Mouse (Mus musculus): Measurements from ENCODE around the gene Spry1. TPM values are rescaled to one million over a fixed set of nuclear protein-coding genes. Genes with fewer than 3 reads are reported as not detected.

Spry1 gene
- polyA plus RNA-seq, 1 experiment, result 54.1 TPM

DNA sequence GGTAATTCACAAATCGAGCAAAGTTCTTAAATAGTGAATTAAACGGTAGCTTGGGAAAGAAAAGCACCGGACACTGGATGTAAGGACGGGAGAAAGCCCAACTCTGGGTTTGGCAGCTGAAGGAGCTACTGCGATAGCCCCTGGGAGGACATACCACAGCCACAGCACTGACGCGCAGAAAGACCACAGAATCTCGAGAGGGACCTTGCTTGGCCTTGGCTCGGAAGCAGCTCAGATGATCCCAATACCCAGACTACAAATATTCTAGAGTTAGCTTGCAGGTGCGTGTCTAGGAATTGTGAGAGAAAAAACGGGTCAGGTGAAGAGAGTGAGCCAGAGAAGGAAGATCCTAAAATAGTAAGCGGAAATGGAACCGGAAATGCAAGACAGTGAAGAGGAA is 8.5 kb downstream of the Spry1 start:
- TF ChIP-seq POLR2A (IDR thresholded peaks at IDR 0.05; ENCODE audit: low read depth, low read length) (no peak), CTCF (IDR thresholded peaks at IDR 0.05; ENCODE audit: borderline replicate concordance, insufficient read depth, low read length) (no peak)
- Histone ChIP-seq H3K4me3 (ENCODE audit: insufficient read depth, low read length) (no peak overlapping the region), H3K4me1 (ENCODE audit: control insufficient read depth, insufficient read depth, low read length) (peaks cover 3% of the 10 kb centered on the region; the same call in 1 of the 2 replicates), H3K27ac (ENCODE audit: insufficient read depth, low read length) (no peak overlapping the region)

DNA sequence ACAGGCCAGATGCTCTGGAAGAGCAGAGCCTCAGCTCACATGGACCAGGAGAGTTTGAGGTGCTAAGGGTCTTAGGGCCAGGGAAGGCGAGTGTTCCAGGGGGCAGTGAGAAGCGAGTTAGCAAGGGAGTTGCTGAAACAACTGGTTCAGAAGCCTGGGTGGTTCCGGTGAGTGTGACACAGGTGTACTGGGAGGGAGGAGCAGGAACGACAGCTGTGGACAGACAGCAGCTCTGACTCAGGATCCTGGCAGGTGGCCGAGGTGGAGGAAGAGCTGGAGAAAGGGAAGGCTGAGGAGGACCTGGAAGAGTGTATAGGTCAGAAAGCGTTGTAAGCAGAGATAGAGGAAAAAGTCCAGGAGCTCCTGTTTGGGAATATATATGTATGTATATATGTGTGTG is 9.5 kb downstream of the Spry1 start:
- Histone ChIP-seq H3K4me3 (ENCODE audit: insufficient read depth, low read length) (no peak overlapping the region), H3K27ac (ENCODE audit: insufficient read depth, low read length) (no peak overlapping the region), H3K4me1 (ENCODE audit: control insufficient read depth, insufficient read depth, low read length) (peaks cover 7% of the 10 kb centered on the region)
- TF ChIP-seq POLR2A (IDR thresholded peaks at IDR 0.05; ENCODE audit: low read depth, low read length) (no peak), CTCF (IDR thresholded peaks at IDR 0.05; ENCODE audit: borderline replicate concordance, insufficient read depth, low read length) (no peak)

DNA sequence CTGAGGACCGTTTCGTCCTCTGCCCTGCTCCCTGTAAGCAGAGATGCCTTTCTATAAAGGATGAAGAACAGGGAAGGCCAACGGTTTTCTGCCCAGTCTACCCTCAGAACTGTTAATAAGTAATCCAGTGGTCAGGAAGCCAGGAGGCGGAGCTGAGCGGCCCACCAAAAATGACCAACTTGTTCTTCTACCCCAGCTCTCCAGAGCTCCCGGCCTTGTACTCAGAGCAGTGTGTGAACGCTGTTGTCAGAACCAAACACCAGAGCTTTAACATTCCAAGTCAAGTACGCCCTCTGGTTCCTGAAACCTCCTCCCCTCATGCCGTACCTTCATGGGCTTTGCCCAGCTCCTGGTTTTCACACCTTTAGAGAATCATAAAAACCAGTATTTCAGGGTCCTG is 12.8 kb downstream of the Spry1 start:
- TF ChIP-seq CTCF (IDR thresholded peaks at IDR 0.05; ENCODE audit: borderline replicate concordance, insufficient read depth, low read length) (no peak), POLR2A (IDR thresholded peaks at IDR 0.05; ENCODE audit: low read depth, low read length) (no peak)
- no peak overlapping the region for H3K4me3 ChIP-seq (ENCODE audit: insufficient read depth, low read length)
- H3K4me1 ChIP-seq (ENCODE audit: control insufficient read depth, insufficient read depth, low read length), result peaks cover 10% of the 10 kb centered on the region
- H3K27ac ChIP-seq (ENCODE audit: insufficient read depth, low read length), result no peak overlapping the region

DNA sequence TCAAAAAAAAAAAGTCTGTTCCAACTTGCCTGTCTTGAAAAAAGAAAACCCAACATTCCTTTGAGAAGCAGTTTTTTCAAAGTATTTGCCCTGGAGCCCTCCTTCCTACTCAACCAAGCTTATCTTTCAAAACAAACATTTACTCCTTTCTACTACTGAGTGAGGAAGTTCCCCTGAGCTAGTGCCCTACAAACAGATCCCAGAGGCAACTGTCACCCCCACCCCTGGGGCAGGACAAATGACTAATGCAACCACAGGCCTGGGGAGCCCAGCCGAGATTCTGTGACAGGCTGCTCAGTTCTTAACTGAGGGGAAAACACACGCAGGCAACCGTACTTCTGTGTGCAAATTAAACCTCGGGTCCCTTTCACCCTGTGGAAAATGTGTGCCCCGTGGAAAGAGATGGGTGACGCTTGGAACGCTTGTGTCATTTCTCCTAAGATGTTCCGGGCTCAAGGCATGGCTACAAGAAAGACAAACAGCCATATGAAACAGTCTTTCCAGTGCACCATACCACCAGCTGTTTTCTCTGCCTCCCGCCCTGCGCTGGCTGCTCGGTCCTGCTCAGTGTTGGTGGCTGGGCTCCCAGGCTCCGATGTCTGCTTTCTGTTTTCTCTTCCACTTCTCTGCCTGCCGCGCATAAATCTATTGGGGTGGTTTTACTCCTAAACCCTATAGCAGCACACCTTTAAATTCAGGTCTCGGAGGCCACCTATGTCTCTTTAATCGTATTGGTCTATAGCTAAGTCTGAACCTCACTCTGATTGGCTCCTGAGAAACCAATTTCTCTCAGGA is 14.4 kb downstream of the Spry1 start:
- Histone ChIP-seq H3K27ac (ENCODE audit: insufficient read depth, low read length) (peak overlapping the region; percentile 53), H3K4me3 (ENCODE audit: insufficient read depth, low read length) (peak overlapping the region; percentile 27), H3K4me1 (ENCODE audit: control insufficient read depth, insufficient read depth, low read length) (peaks cover 10% of the 10 kb centered on the region)
- no peak; the same call in 1 of the 2 replicates for TF ChIP-seq POLR2A (IDR thresholded peaks at IDR 0.05; ENCODE audit: low read depth, low read length)
- no peak for TF ChIP-seq CTCF (IDR thresholded peaks at IDR 0.05; ENCODE audit: borderline replicate concordance, insufficient read depth, low read length)

DNA sequence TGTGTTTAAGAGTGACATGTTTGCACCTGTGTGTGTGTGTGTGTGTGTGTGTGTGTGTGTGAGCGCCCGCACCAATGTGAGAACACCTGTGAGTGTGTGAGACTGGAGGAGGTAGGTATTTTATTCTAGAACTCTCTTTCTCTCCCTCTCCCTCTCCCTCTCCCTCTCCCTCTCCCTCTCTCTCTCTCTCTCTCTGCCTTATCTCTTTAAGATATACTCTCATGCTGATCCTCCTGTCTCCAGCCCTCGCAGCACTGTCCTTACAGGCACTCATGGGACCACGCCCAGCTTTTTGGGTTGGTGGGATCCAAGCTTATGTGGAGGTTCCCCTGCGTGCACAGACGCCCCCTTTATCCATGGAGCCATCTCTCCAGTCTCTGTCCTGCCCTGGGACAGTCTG is 15.0 kb downstream of the Spry1 start:
- Histone ChIP-seq H3K4me3 (ENCODE audit: insufficient read depth, low read length) (no peak overlapping the region), H3K4me1 (ENCODE audit: control insufficient read depth, insufficient read depth, low read length) (peaks cover 10% of the 10 kb centered on the region), H3K27ac (ENCODE audit: insufficient read depth, low read length) (no peak overlapping the region)
- TF ChIP-seq CTCF (IDR thresholded peaks at IDR 0.05; ENCODE audit: borderline replicate concordance, insufficient read depth, low read length), result no peak
- TF ChIP-seq POLR2A (IDR thresholded peaks at IDR 0.05; ENCODE audit: low read depth, low read length), result no peak

DNA sequence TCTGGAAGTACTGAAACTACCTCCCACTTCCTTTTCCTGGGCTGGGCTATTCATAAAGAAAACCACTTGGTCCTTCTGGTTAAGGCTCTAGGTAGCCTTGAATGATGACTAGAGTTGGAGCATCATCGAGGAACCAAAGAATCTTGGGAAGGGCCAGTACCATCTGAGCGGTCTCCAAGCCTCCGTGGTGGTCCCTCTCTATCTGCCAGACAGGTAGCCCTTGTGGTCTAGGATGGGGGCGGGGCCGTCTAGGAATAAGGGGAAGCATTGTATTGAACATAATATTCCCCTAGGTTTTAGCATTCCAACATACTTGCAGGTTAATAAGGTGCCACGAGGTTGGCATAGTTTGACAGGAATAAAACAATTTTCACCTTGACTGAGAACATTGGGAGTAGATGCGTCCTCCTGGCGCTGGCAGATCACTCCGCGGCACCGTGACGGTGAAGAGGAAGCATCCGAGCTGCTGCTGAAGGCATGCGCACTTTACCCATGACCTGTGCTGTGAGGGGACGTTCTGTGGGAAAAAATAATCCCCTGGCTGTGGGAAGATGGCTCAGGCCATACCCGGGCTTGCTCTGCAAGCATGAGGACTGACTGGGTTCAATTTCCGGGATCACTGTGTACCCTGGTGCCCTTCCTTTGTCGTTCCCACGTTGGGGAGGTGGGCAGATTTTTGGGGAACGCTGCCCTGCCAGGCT is 16.3 kb downstream of the Spry1 start:
- no peak overlapping the region for H3K27ac ChIP-seq (ENCODE audit: insufficient read depth, low read length)
- H3K4me1 ChIP-seq (ENCODE audit: control insufficient read depth, insufficient read depth, low read length), result peaks cover 10% of the 10 kb centered on the region
- TF ChIP-seq CTCF (IDR thresholded peaks at IDR 0.05; ENCODE audit: borderline replicate concordance, insufficient read depth, low read length), result no peak
- no peak for TF ChIP-seq POLR2A (IDR thresholded peaks at IDR 0.05; ENCODE audit: low read depth, low read length)
- no peak overlapping the region for H3K4me3 ChIP-seq (ENCODE audit: insufficient read depth, low read length)

DNA sequence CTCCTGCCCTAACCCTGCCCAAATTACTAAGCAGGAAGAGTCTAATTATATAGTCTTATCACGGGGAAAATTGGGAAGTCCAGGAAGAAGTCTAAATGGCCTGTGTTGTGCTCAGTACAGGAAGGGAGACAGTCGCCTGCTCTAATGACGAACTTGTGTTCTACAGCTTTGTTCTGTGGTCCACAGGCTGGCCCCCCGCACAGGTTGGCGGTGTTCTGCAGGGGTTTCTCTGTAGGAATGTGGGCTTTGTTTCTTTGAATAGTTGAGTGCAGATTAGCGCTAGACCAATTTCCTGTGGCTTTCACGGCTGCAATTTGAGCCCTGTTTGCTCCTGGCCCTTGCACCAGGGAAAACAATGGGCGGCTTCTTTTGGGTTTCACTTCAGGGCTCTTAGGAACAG is 17.3 kb downstream of the Spry1 start:
- no peak overlapping the region for H3K27ac ChIP-seq (ENCODE audit: insufficient read depth, low read length)
- TF ChIP-seq CTCF (IDR thresholded peaks at IDR 0.05; ENCODE audit: borderline replicate concordance, insufficient read depth, low read length), result no peak
- TF ChIP-seq POLR2A (IDR thresholded peaks at IDR 0.05; ENCODE audit: low read depth, low read length), result no peak
- H3K4me3 ChIP-seq (ENCODE audit: insufficient read depth, low read length), result no peak overlapping the region
- peaks cover 10% of the 10 kb centered on the region for H3K4me1 ChIP-seq (ENCODE audit: control insufficient read depth, insufficient read depth, low read length)

DNA sequence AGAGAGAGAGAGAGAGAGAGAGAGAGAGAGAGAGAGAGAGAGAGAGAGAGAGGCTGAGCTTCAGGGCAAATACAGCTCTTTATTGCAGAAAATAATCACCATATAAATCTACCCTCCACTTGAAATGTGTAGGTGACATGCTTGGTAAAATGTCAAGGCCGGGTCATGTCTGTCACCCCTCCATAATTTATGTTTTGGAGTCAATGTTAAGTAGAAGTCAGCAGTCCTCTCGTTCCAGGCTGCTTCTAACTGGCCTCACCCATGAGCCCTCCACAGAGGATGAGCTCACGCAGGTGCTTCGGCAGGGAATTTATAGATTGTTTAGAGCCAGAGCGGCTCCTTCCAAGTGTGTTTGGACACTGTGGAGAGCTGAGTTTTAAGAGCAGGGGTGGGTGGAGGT is 18.4 kb downstream of the Spry1 start:
- H3K4me3 ChIP-seq (ENCODE audit: insufficient read depth, low read length), result no peak overlapping the region
- peaks cover 10% of the 10 kb centered on the region for H3K4me1 ChIP-seq (ENCODE audit: control insufficient read depth, insufficient read depth, low read length)
- TF ChIP-seq CTCF (IDR thresholded peaks at IDR 0.05; ENCODE audit: borderline replicate concordance, insufficient read depth, low read length), result no peak
- no peak for TF ChIP-seq POLR2A (IDR thresholded peaks at IDR 0.05; ENCODE audit: low read depth, low read length)
- no peak overlapping the region for H3K27ac ChIP-seq (ENCODE audit: insufficient read depth, low read length)

DNA sequence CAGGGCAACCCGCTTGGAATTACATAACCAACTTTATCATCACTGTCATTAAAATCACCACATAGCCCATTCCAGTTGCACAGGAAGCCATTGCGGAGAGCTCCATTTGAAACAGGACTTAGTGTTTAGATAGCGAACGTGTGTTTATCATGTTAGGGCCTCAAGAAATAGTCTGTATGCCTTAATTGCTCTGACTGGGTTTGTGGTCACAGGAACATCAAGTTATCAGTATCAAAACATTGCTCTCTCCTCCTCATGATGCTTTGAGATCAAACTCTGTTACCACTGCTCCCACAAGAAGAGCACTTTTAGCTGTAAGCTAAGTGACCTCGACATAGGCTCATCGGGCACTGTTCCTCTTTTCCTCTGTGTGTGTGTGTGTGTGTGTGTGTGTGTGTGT is 19.9 kb downstream of the Spry1 start:
- Histone ChIP-seq H3K4me3 (ENCODE audit: insufficient read depth, low read length) (no peak overlapping the region), H3K4me1 (ENCODE audit: control insufficient read depth, insufficient read depth, low read length) (0 out of 2 replicates have a peak, but pooled peaks cover 5% of the 10 kb centered on the region), H3K27ac (ENCODE audit: insufficient read depth, low read length) (no peak overlapping the region)
- TF ChIP-seq CTCF (IDR thresholded peaks at IDR 0.05; ENCODE audit: borderline replicate concordance, insufficient read depth, low read length) (no peak), POLR2A (IDR thresholded peaks at IDR 0.05; ENCODE audit: low read depth, low read length) (no peak)

Data from embryonic fibroblast, embryonic 13.5 days (primary cell).